Comparison of ENCODE assay signal across 8 mouse cellular contexts in genomic region chr1:39900181-39901005, GRCm38 (mm10). TPM values are rescaled to one million over a fixed set of nuclear protein-coding genes. Genes with fewer than 3 reads are reported as not detected.
A peak's percentile ranks its signal among the peaks of the same experiment; 100 is the strongest.
DNase-seq lines count a peak whose midpoint lies in the region; ATAC-seq and TF ChIP-seq lines count a peak whose summit lies in the region.

Gene Map4k4, plus strand, starts transcription at chr1:39900913.

- 0 out of 2 replicates have a peak, but pooled peaks have one; percentile 8 for TF ChIP-seq CTCF in heart, adult 2 months (IDR thresholded peaks at IDR 0.05)
- no peak for TF ChIP-seq CTCF in kidney, adult 2 months (conservative IDR thresholded peaks at IDR 0.05; ENCODE audit: insufficient read depth, insufficient read length, low read depth, low read length)

- intact Hi-C loops in heart, adult 2 months (cut with DNase I) = loop anchor here (1.0 to 5.0 kb wide), 4 partner anchors 32 to 187 kb away; no protein-coding TSS in a partner anchor

- TF ChIP-seq EP300 in heart, adult 2 months (IDR thresholded peaks at IDR 0.05; ENCODE audit: insufficient read depth, low read depth, low read length) = 0 out of 2 replicates have a peak, but pooled peaks have one; percentile 11

- under 1% methylated on average over 82 of the region's 97 CpGs for WGBS in embryonic facial prominence, embryonic 12.5 days
- WGBS in heart, adult 2 months = 1% methylated on average over 89 of the region's 97 CpGs
- 4% methylated on average over 94 of the region's 97 CpGs for WGBS in kidney, adult 2 months
- 1% methylated on average over 91 of the region's 97 CpGs for WGBS in limb, embryonic 15.5 days
- WGBS in midbrain, embryonic 16.5 days = 1% methylated on average over 50 of the region's 97 CpGs

- no peak for TF ChIP-seq POLR2A in heart, adult 2 months (IDR thresholded peaks at IDR 0.05; ENCODE audit: insufficient read depth, low read depth, low read length)
- TF ChIP-seq POLR2A in kidney, adult 2 months (IDR thresholded peaks at IDR 0.05; ENCODE audit: low read depth, low read length) = no peak

- H3K36me3 ChIP-seq in embryonic facial prominence, embryonic 12.5 days = peaks cover 14% of the 10 kb centered on the region
- H3K36me3 ChIP-seq in heart, adult 2 months (ENCODE audit: control insufficient read depth, insufficient read depth, low read length) = peaks cover 21% of the 10 kb centered on the region
- H3K36me3 ChIP-seq in kidney, adult 2 months (ENCODE audit: control insufficient read depth, insufficient read depth, low read length) = no peaks in the 10 kb centered on the region
- H3K36me3 ChIP-seq in limb, embryonic 15.5 days = no peaks in the 10 kb centered on the region
- H3K36me3 ChIP-seq in midbrain, embryonic 16.5 days (ENCODE audit: control insufficient read depth, insufficient read depth, low read length) = no peaks in the 10 kb centered on the region

- peak within 1 kb of the TSS; percentile 100 for H3K9ac ChIP-seq in embryonic facial prominence, embryonic 12.5 days
- H3K9ac ChIP-seq in heart, adult 2 months (ENCODE audit: low read depth, low read length) = peak within 1 kb of the TSS; percentile 96
- H3K9ac ChIP-seq in limb, embryonic 15.5 days = peak within 1 kb of the TSS; percentile 97
- H3K9ac ChIP-seq in midbrain, embryonic 16.5 days (ENCODE audit: low read depth, low read length) = peak within 1 kb of the TSS; percentile 100

- H3K4me3 ChIP-seq in embryonic facial prominence, embryonic 12.5 days = peak within 1 kb of the TSS; percentile 94
- H3K4me3 ChIP-seq in heart, adult 2 months = peak within 1 kb of the TSS; percentile 80
- peak within 1 kb of the TSS; percentile 68 for H3K4me3 ChIP-seq in kidney, adult 2 months (ENCODE audit: insufficient read depth, low read depth, low read length)
- peak within 1 kb of the TSS; percentile 98 for H3K4me3 ChIP-seq in limb, embryonic 15.5 days
- H3K4me3 ChIP-seq in midbrain, embryonic 16.5 days (ENCODE audit: low read depth, low read length) = peak within 1 kb of the TSS; percentile 91

- DNase-seq in layer of hippocampus, adult 11-12 months (ENCODE audit: low spot score) = peak; percentile 74
- no peak for DNase-seq in layer of hippocampus, adult 9-10 months (ENCODE audit: low spot score)
- DNase-seq in heart, adult 2 months = peak; percentile 91 to 94
- peak; percentile 91 for DNase-seq in kidney, adult 2 months
- peak; percentile 40 to 69 for DNase-seq in spleen, postnatal 10 days (ENCODE audit: low spot score in 2 of 2)

- H3K4me2 ChIP-seq in embryonic facial prominence, embryonic 12.5 days (replicated peaks) = peak within 1 kb of the TSS; percentile 59
- peak within 1 kb of the TSS; percentile 55 for H3K4me2 ChIP-seq in limb, embryonic 15.5 days
- H3K4me2 ChIP-seq in midbrain, embryonic 16.5 days (ENCODE audit: low read length) = peak within 1 kb of the TSS; percentile 85

- H3K9me3 ChIP-seq in embryonic facial prominence, embryonic 12.5 days = no peaks in the 10 kb centered on the region
- H3K9me3 ChIP-seq in limb, embryonic 15.5 days = no peaks in the 10 kb centered on the region
- H3K9me3 ChIP-seq in midbrain, embryonic 16.5 days (replicated peaks; ENCODE audit: control insufficient read depth, low read length, poor library complexity, severe bottlenecking) = no peaks in the 10 kb centered on the region

- ATAC-seq in embryonic facial prominence, embryonic 12.5 days (ENCODE audit: insufficient number of reproducible peaks, insufficient read depth, low FRiP score, low TSS enrichment) = peak; percentile 88
- ATAC-seq in limb, embryonic 15.5 days (ENCODE audit: insufficient number of reproducible peaks, low FRiP score, low TSS enrichment, low read depth) = peak; percentile 85
- peak; percentile 84 for ATAC-seq in midbrain, embryonic 16.5 days

- H3K79me2 ChIP-seq in heart, adult 2 months (replicated peaks; ENCODE audit: control insufficient read depth, insufficient read depth, low read length) = peaks cover 6% of the 10 kb centered on the region

- H3K4me1 ChIP-seq in embryonic facial prominence, embryonic 12.5 days = peaks cover 34% of the 10 kb centered on the region
- peaks cover 13% of the 10 kb centered on the region for H3K4me1 ChIP-seq in heart, adult 2 months (ENCODE audit: control insufficient read depth, insufficient read depth, low read length)
- no peaks in the 10 kb centered on the region for H3K4me1 ChIP-seq in kidney, adult 2 months (ENCODE audit: control insufficient read depth, insufficient read depth, low read length)
- peaks cover 29% of the 10 kb centered on the region for H3K4me1 ChIP-seq in limb, embryonic 15.5 days
- H3K4me1 ChIP-seq in midbrain, embryonic 16.5 days (ENCODE audit: control insufficient read depth, insufficient read depth, low read length) = peaks cover 33% of the 10 kb centered on the region

- H3K27ac ChIP-seq in embryonic facial prominence, embryonic 12.5 days = peak within 1 kb of the TSS; percentile 97
- peak within 1 kb of the TSS; percentile 95 for H3K27ac ChIP-seq in heart, adult 2 months
- H3K27ac ChIP-seq in kidney, adult 2 months (ENCODE audit: insufficient read depth, low read depth, low read length) = peak within 1 kb of the TSS; percentile 71
- peak within 1 kb of the TSS; percentile 97 for H3K27ac ChIP-seq in limb, embryonic 15.5 days
- peak within 1 kb of the TSS; percentile 100 for H3K27ac ChIP-seq in midbrain, embryonic 16.5 days (ENCODE audit: low read length)

- no peaks in the 10 kb centered on the region for H3K27me3 ChIP-seq in embryonic facial prominence, embryonic 12.5 days
- no peaks in the 10 kb centered on the region for H3K27me3 ChIP-seq in heart, adult 2 months (ENCODE audit: control insufficient read depth, insufficient read depth, low read length)
- no peaks in the 10 kb centered on the region for H3K27me3 ChIP-seq in kidney, adult 2 months (replicated peaks; ENCODE audit: control insufficient read depth, insufficient read depth, low read length)
- H3K27me3 ChIP-seq in limb, embryonic 15.5 days = no peaks in the 10 kb centered on the region
- H3K27me3 ChIP-seq in midbrain, embryonic 16.5 days (ENCODE audit: control insufficient read depth, insufficient read depth, low read depth, low read length) = no peaks in the 10 kb centered on the region

RNA-seq across cellular contexts. Expression of gene Map4k4, which starts in this region (rescaled TPM):
- 58.8 and 67.3 TPM in 2 replicates for polyA plus RNA-seq in embryonic facial prominence, embryonic 12.5 days (2016; fragmentation: Nextera tagmentation; extraction: Ambion mirVana)
- total RNA-seq in heart, adult 2 months (2021) = 100 to 1,000 TPM; 129 to 134 TPM
- 85.2 and 133 TPM in 2 replicates for polyA plus RNA-seq in heart, adult 2 months (2012; rRNA removed)
- 28.3 and 29.2 TPM in 2 replicates for polyA plus RNA-seq in kidney, adult 2 months (2012; rRNA removed)
- polyA plus RNA-seq in limb, embryonic 15.5 days (2015; fragmentation: Nextera tagmentation; extraction: Ambion mirVana) = 29.5 and 32.7 TPM in 2 replicates
- polyA plus RNA-seq in midbrain, embryonic 16.5 days (2015; fragmentation: Nextera tagmentation; extraction: Ambion mirVana) = 31.4 and 38.4 TPM in 2 replicates
